Mouse (Mus musculus): Measurements from ENCODE around the gene Vac14. TPM values are rescaled to one million over a fixed set of nuclear protein-coding genes. Genes with fewer than 3 reads are reported as not detected.
A peak's percentile ranks its signal among the peaks of the same experiment; 100 is the strongest.

The Vac14 gene
- polyA plus RNA-seq (2016; fragmentation: Nextera tagmentation; extraction: Ambion mirVana) = 23.8 and 24.1 TPM in 2 replicates

DNA sequence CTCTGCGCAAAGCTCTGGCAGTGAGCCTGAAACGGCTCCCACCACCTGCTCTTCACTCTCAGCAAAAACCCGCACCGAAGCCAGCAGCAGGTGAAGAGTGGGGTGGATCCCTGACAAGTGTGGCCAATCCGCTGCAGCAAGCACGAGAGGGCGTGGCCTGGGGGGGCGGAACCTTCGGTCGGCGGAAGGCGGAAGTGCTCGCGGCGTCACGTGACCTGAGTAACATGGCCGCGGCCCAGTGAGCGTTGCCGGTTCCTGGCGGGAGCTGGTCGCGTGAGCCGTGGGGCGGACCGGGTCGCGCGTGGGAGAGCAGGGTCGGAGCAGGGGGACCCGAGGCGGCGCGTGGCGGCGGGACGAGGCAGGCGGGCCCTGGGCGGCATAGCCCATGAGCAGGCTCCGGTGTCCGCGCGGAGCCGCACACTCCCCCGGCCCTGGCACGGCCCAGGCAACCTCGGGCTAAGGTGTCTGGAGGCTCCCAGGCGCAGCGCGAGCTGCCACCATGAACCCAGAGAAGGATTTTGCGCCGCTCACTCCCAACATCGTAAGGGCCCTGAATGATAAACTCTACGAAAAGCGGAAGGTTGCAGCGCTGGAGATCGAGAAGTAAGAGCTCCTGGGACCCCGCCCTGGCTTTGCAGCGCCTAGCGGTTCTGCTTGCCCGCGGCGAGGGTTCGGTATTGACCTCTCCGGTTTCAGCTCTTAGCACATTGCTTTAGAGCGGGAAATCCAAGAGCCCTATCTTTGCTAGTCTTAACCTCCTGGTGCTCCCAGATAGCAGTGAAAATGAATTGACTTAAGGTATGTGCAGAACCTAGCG lies at the start of gene Vac14:
Gene Vac14, plus strand, starts transcription at position 195 of the 817 bp plus-strand sequence.
- Histone ChIP-seq H3K27me3 (replicated peaks) (peaks cover 16% of the 10 kb centered on the region; the same call in 1 of the 2 replicates), H3K4me2 (peak within 1 kb of the TSS; percentile 86), H3K4me3 (peak within 1 kb of the TSS; percentile 81), H3K4me1 (replicated peaks) (peaks cover 9% of the 10 kb centered on the region), H3K9ac (peak within 1 kb of the TSS; percentile 79), H3K9me3 (replicated peaks) (no peaks in the 10 kb centered on the region), H3K36me3 (no peaks in the 10 kb centered on the region), H3K27ac (ENCODE audit: poor library complexity, severe bottlenecking) (no peak within 1 kb of the TSS)
- ATAC-seq (ENCODE audit: insufficient number of reproducible peaks, low FRiP score) = peak; percentile 96
- under 1% methylated on average over 67 of the region's 67 CpGs for WGBS

GRCm38 (mm10) chr8:110592641-110593040 lies 25.7 kb upstream of the Vac14 start:
- Histone ChIP-seq H3K4me2 (no peak overlapping the region), H3K4me1 (replicated peaks) (no peaks in the 10 kb centered on the region), H3K9me3 (replicated peaks) (no peaks in the 10 kb centered on the region), H3K9ac (no peak overlapping the region), H3K27me3 (replicated peaks) (0 out of 2 replicates have a peak, but pooled peaks cover 2% of the 10 kb centered on the region), H3K36me3 (no peaks in the 10 kb centered on the region), H3K4me3 (no peak overlapping the region), H3K27ac (ENCODE audit: poor library complexity, severe bottlenecking) (no peak overlapping the region)
- ATAC-seq (ENCODE audit: insufficient number of reproducible peaks, low FRiP score) = no peak
- whole genome bisulfite sequencing = 73% methylated on average over 9 of the region's 9 CpGs

GRCm38 (mm10) chr8:110594164-110594563 lies 24.2 kb upstream of the Vac14 start:
- Histone ChIP-seq H3K4me2 (no peak overlapping the region), H3K36me3 (no peaks in the 10 kb centered on the region), H3K27ac (ENCODE audit: poor library complexity, severe bottlenecking) (no peak overlapping the region), H3K4me1 (replicated peaks) (no peaks in the 10 kb centered on the region), H3K4me3 (no peak overlapping the region), H3K9me3 (replicated peaks) (no peaks in the 10 kb centered on the region), H3K27me3 (replicated peaks) (0 out of 2 replicates have a peak, but pooled peaks cover 2% of the 10 kb centered on the region), H3K9ac (no peak overlapping the region)
- no peak for ATAC-seq (ENCODE audit: insufficient number of reproducible peaks, low FRiP score)
- WGBS = 78% methylated on average over 6 of the region's 6 CpGs

- ATAC-seq (ENCODE audit: insufficient number of reproducible peaks, low FRiP score) = no peak
- H3K36me3 ChIP-seq = no peaks in the 10 kb centered on the region
- WGBS = 0% methylated on average over 1 of the region's 1 CpGs
- H3K4me2 ChIP-seq = no peak overlapping the region
- H3K27me3 ChIP-seq (replicated peaks) = 0 out of 2 replicates have a peak, but pooled peaks cover 3% of the 10 kb centered on the region
- H3K27ac ChIP-seq (ENCODE audit: poor library complexity, severe bottlenecking) = no peak overlapping the region
- no peak overlapping the region for H3K4me3 ChIP-seq
- no peaks in the 10 kb centered on the region for H3K4me1 ChIP-seq (replicated peaks)
- H3K9ac ChIP-seq = no peak overlapping the region
- H3K9me3 ChIP-seq (replicated peaks) = no peaks in the 10 kb centered on the region
These were observed 13.8 kb upstream of the Vac14 start for GRCm38 (mm10) chr8:110604556-110604955.

DNA sequence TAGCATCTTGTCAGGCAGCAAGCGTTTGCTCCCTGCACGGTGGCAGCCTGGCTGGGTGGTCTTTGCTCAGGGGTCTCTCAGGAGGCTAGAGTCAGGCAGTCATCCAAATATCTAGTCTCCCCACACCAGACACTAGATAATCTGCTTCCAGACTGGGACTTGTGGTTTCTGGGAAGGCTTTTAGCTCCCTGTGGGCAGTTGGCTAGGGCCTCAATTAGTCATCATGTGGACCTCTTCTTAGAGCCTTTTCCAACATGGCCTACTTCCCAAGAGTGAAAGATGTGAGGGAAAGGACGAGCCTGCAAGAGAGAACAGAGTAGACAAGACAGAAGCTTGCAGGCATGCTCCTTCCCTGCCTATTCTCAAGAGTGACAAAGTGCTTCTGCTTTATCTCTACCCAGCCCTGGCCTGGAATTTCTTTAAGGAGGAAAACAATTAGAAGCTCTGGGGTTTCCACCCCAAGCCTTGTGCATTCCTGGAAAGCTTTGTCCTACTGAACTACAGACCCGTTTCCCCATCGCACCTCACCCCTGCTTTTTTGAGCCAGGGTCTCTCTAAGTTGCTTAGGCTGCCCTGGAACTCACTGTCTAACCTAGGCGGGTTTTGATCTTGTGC lies 12.9 kb upstream of the Vac14 start:
- Histone ChIP-seq H3K4me3 (no peak overlapping the region), H3K4me2 (no peak overlapping the region), H3K36me3 (no peaks in the 10 kb centered on the region), H3K27ac (ENCODE audit: poor library complexity, severe bottlenecking) (no peak overlapping the region), H3K9ac (no peak overlapping the region), H3K27me3 (replicated peaks) (0 out of 2 replicates have a peak, but pooled peaks cover 3% of the 10 kb centered on the region), H3K9me3 (replicated peaks) (no peaks in the 10 kb centered on the region), H3K4me1 (replicated peaks) (no peaks in the 10 kb centered on the region)
- 48% methylated on average over 6 of the region's 6 CpGs for WGBS
- no peak for ATAC-seq (ENCODE audit: insufficient number of reproducible peaks, low FRiP score)

DNA sequence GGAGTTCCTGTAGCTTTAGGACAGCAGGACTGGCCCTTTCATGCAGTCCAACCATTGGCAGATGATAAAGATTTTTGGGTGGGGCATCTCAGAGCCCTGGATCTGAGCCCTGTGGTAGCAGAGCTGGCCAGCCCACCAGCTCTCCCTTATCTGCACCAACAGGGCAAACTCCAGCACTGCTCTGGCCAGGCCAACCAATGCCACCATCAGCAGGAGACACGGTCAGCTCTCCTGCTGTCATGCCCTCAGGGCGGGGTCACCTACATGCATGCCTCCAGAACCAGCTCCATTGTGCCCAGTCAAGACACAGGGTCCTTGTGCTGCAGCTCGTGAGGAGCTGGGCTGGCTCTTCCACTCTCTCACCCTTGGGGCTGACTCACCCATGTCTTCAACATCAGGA lies 2.7 kb upstream of the Vac14 start:
- no peak overlapping the region for H3K9ac ChIP-seq
- H3K9me3 ChIP-seq (replicated peaks) = no peaks in the 10 kb centered on the region
- H3K27ac ChIP-seq (ENCODE audit: poor library complexity, severe bottlenecking) = no peak overlapping the region
- 60% methylated on average over 3 of the region's 3 CpGs for WGBS
- peaks cover 23% of the 10 kb centered on the region; the same call in 1 of the 2 replicates for H3K27me3 ChIP-seq (replicated peaks)
- H3K36me3 ChIP-seq = no peaks in the 10 kb centered on the region
- H3K4me3 ChIP-seq = no peak overlapping the region
- peaks cover 9% of the 10 kb centered on the region for H3K4me1 ChIP-seq (replicated peaks)
- no peak overlapping the region for H3K4me2 ChIP-seq
- no peak for ATAC-seq (ENCODE audit: insufficient number of reproducible peaks, low FRiP score)

GRCm38 (mm10) chr8:110617801-110618358 lies 505 bp upstream of the Vac14 start:
- WGBS = 26% methylated on average over 14 of the region's 14 CpGs
- peaks cover 9% of the 10 kb centered on the region for H3K4me1 ChIP-seq (replicated peaks)
- peak overlapping the region; percentile 81 for H3K4me3 ChIP-seq
- no peaks in the 10 kb centered on the region for H3K36me3 ChIP-seq
- peak overlapping the region; percentile 4; the same call in 1 of the 2 replicates for H3K9ac ChIP-seq
- H3K4me2 ChIP-seq = peak overlapping the region; percentile 86
- H3K27ac ChIP-seq (ENCODE audit: poor library complexity, severe bottlenecking) = no peak overlapping the region
- H3K9me3 ChIP-seq (replicated peaks) = no peaks in the 10 kb centered on the region
- no peak; the same call in 1 of the 2 replicates for ATAC-seq (ENCODE audit: insufficient number of reproducible peaks, low FRiP score)
- H3K27me3 ChIP-seq (replicated peaks) = peaks cover 19% of the 10 kb centered on the region; the same call in 1 of the 2 replicates

- H3K4me2 ChIP-seq = peak overlapping the region; percentile 86
- peaks cover 9% of the 10 kb centered on the region for H3K4me1 ChIP-seq (replicated peaks)
- no peaks in the 10 kb centered on the region for H3K36me3 ChIP-seq
- no peak for ATAC-seq (ENCODE audit: insufficient number of reproducible peaks, low FRiP score)
- peak overlapping the region; percentile 79 for H3K9ac ChIP-seq
- H3K9me3 ChIP-seq (replicated peaks) = no peaks in the 10 kb centered on the region
- H3K4me3 ChIP-seq = peak overlapping the region; percentile 81
- no peak overlapping the region for H3K27ac ChIP-seq (ENCODE audit: poor library complexity, severe bottlenecking)
- H3K27me3 ChIP-seq (replicated peaks) = peaks cover 15% of the 10 kb centered on the region; the same call in 1 of the 2 replicates
- WGBS = 24% methylated on average over 8 of the region's 8 CpGs
These were observed 806 bp downstream of the Vac14 start for GRCm38 (mm10) chr8:110619208-110619574.

DNA sequence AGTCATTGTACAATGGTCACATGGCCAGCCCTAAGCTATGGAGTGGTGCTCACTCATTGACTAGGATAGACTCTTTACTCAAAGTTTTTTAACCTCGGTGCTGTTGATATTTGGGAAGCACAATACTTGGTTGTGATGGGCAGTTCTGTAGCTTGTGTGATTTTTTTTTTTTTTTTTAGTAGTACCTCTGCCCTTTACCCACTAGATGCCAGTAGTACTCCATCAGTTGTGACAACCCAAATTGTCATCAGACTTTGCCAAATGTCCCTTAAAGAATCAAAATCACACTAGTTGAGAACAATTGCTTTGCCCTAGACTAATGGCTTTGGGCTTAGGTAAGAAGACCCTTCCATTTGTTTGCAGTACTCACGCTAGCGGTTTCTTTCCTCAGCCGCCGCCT lies 1.5 kb downstream of the Vac14 start:
- no peak for ATAC-seq (ENCODE audit: insufficient number of reproducible peaks, low FRiP score)
- H3K9ac ChIP-seq = no peak overlapping the region
- H3K36me3 ChIP-seq = no peaks in the 10 kb centered on the region
- H3K27ac ChIP-seq (ENCODE audit: poor library complexity, severe bottlenecking) = no peak overlapping the region
- no peaks in the 10 kb centered on the region for H3K9me3 ChIP-seq (replicated peaks)
- 87% methylated on average over 5 of the region's 5 CpGs for WGBS
- H3K27me3 ChIP-seq (replicated peaks) = peaks cover 14% of the 10 kb centered on the region; the same call in 1 of the 2 replicates
- no peak overlapping the region for H3K4me3 ChIP-seq
- H3K4me1 ChIP-seq (replicated peaks) = peaks cover 9% of the 10 kb centered on the region
- H3K4me2 ChIP-seq = peak overlapping the region; percentile 86

DNA sequence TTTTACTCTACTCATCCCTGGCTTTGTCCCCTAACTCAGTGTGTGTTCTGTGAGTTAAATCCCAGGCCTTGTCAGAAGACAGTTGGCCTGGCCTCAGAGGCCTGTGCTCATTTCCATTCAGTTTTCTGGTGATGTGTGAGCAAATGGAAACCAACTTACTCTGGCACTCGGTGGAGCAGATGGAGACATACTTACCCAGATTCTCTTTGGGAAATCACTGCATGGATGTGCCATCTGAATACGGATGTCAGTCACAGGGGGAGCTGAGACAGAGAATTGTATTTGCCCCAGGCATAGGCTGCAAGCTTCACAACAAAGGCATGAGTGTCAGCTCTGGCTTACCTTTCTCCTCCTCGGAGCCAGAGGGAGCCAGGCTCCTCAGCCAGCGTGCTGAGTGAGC lies 8.0 kb downstream of the Vac14 start:
- Histone ChIP-seq H3K27me3 (replicated peaks) (no peaks in the 10 kb centered on the region), H3K36me3 (no peaks in the 10 kb centered on the region), H3K4me2 (no peak overlapping the region), H3K4me1 (replicated peaks) (peaks cover 9% of the 10 kb centered on the region; the same call in 1 of the 2 replicates), H3K9me3 (replicated peaks) (no peaks in the 10 kb centered on the region), H3K4me3 (no peak overlapping the region), H3K27ac (ENCODE audit: poor library complexity, severe bottlenecking) (no peak overlapping the region), H3K9ac (no peak overlapping the region)
- WGBS = 77% methylated on average over 4 of the region's 4 CpGs
- no peak for ATAC-seq (ENCODE audit: insufficient number of reproducible peaks, low FRiP score)

Measured in heart, embryonic 12.5 days (tissue).